Mouse (Mus musculus) gastrocnemius, adult 8-10 months (tissue): ENCODE results near the gene Slc22a20. TPM values are rescaled to one million over a fixed set of nuclear protein-coding genes. Genes with fewer than 3 reads are reported as not detected.
A peak's percentile ranks its signal among the peaks of the same experiment; 100 is the strongest.

Experiments
- DNase-seq, 2 experiments: peaks; one replicate each; pipeline ENCODE4 v3.0.0; 2022; ENCODE audit warnings: low spot score in 2 of 2
- total RNA-seq, 4 experiments: library from RNA; stranded (reverse); gene quantifications; 2 replicates each; pipeline ENCODE4 v1.2.4; 2022

The Slc22a20 gene
- total RNA-seq = not detected

DNA sequence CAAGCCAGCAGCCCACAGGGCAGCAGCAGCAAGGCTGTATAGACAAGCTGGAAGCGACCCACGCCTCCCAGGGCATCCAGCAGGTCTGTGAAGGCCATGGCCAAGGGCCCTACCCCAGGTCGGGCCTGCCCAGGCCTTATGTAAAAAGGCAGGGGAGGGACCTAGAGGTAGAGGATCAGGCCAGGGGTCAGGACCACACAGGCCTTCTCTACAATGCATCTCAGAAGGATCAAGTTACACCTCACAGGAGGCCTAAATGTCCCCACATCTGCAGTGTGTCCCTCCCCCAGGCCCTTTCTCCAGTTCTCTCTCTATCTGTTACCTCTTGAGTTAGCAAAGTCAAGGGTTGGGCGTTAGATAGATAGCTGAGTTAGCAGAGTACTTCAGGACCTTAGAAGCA lies at the start of gene Slc22a20:
TSS of gene Slc22a20 (minus strand) at position 101 of the 400 bp plus-strand sequence.
- DNase-seq = no peak

DNA sequence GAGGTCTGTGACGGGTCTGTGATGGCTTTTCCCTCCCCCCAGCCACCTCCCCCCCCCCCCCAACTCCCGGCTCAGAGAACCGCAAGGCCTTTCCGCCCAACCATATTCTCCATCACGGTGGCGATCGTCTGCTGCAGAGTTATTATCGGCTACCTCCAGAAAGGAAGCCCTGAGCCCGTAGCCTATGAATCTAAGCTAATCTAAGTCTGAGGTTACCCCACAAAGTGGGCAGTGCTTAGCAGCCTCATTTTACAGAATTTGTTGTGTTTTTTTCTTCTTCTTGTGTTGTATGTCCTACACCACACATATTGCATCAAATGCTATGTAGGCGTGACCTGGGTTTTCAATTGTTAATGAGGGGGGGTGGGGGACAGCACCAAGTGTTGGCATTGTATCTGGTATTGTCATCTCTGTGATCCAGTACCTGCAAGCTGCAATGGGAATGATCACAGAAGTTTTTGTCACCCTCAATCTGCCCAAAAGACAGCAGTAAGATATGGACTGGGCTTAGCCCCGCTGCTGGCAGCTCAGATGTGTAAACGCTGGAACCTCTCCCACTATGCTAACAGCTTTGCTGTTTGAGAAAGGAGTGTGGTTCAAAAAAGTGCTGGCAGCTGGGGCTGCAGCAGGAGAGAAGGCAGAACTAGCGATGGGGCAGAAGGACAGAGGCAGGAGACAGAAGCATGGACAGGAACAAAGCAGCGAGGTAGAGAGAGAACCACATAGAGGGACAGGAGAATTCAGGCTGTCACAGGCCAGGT lies 44.8 kb upstream of the Slc22a20 start:
- DNase-seq = no peak

- no peak for DNase-seq
Measured at GRCm38 (mm10) chr19:6029426-6029825, 43.5 kb upstream of the Slc22a20 start.

DNA sequence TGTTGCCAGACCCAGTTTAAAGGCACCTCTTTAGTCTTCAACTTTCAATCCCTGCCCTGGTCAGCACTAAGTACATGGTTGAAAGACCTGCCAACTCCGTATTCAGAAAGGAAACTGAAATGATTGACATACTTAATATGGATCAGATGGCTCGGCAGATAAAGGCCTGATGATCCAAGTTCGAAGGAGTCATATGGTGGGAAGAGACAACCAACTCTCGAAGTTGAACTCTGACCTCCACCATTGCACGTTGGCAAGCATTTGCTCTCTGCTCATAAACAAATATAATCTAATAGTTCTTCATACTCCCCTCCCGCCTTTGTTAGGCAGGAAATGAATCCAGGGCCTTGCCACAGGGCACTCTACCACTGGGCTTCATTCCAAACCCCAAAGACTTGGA lies 43.0 kb upstream of the Slc22a20 start:
- DNase-seq = no peak

GRCm38 (mm10) chr19:6023930-6024329 lies 38.0 kb upstream of the Slc22a20 start:
- DNase-seq = no peak

GRCm38 (mm10) chr19:6023059-6023458 lies 37.1 kb upstream of the Slc22a20 start:
- no peak for DNase-seq

- DNase-seq = no peak
Measured at GRCm38 (mm10) chr19:6020276-6020675, 34.3 kb upstream of the Slc22a20 start.

DNA sequence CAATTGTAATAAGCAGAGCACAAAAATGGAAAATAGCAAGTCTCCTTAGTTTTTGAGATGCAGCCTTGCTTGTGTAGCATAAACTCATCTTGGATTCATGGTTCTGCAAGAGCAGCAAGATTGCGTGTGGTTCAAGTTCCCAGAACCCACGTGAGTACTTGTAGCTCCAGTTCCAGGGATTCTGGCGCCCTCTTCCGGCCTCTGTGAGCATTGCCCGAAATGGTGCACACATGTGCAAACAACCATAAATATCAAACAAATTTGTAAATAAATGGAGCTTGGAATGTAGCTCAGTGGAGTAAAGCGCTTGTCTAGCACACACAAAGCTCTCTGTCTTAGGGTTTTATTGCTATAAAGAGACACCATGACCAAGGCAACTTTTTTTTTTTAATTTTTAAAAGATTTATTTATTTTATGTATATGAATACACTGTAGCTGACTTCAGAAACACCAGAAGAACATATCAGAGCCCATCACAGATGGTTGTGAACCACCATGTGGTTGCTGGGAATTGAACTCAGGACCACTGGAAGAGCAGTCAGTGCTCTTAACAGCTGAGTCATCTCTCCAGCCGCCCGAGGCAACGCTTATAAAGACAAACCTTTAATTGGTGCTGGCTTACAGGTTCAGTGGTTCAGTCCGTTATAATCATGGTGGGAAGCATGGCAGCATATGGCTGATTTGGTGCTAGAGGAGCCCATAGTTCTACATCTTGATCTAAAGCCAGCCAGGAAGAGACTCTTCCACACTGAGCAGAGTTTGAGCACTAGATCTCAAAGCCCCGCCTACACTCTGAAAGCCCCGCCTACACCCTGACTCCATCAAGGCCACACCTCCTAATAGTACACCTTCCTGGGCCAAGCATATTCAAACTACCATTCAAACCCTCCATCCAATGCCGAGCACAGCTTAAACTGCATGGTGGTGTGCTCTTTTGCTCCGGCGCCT lies 32.5 kb upstream of the Slc22a20 start:
- peak; percentile 87 to 88 for DNase-seq

DNA sequence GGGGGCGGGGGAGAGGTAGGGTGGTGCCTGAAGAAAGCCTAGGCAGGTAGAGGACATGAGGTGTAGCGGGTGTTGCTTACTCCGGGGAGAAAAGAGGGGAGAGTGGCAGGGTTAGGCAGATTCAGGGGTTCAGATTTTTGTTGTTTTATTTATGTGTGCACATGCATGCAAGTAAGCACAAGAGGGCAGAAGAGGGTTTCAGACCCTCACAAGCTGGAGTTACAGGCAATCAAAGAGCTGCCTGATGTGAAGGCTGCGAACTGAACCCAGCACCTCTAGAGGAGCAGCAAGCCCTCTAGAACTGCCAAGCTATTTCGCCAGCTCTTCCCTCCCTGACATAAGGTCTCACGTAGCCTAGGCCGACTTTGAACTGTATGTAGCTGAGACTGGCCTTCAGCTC lies 30.6 kb upstream of the Slc22a20 start:
- DNase-seq = no peak

DNA sequence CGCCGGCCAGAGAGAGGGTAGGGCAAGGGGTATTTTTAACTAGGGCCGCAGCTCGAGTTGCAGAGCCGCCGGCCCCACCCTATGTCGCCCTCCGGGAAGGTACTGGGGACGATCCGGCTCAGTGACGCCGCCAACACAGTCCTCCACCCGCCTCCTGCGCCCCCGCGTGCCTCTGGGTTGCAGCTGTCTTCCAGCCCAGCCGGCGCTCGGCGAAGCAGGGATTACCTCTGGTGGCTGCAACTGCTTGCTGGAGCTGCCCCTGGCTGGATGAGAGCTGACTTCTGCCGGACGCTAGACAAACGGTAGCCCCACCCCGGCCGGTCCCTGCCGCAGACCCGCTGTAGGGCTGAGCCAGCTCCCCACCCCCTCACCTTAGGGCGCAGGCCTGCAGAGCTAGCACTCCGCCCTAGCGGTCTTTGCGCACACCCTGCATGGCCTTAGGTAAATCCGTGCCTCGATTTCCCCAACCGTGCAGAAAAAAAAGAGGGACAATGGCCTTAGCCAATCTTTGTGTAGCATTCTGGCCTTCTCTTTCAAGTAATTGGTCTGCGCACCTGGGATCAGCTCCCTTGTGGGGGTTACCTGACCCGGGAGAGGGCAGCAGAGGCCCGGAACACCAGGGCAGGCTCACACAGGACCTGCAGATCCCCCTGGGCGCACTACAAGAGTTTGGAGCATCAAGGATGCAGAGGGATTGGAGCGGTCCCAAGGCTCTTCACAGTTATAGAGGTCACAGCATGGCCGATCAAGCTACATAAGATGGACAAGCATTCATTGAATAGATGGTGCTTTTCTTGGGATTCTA lies 29.8 kb upstream of the Slc22a20 start, which contains the start of gene Capn1:
TSS of gene Capn1 (minus strand) at position 387 of the 805 bp plus-strand sequence.
- DNase-seq = peak; percentile 83 to 86

GRCm38 (mm10) chr19:6014991-6015510 lies 29.1 kb upstream of the Slc22a20 start:
- DNase-seq = peak in 1 of 2 experiments; percentile 20

- DNase-seq = no peak
Measured at GRCm38 (mm10) chr19:6013691-6014090, 27.7 kb upstream of the Slc22a20 start.

- no peak for DNase-seq
Measured at GRCm38 (mm10) chr19:6009137-6009536, 23.2 kb upstream of the Slc22a20 start.

- DNase-seq = no peak
Measured at GRCm38 (mm10) chr19:6007013-6007412, 21.1 kb upstream of the Slc22a20 start.

- DNase-seq = no peak
Measured at GRCm38 (mm10) chr19:6005541-6005940, 19.6 kb upstream of the Slc22a20 start.

DNA sequence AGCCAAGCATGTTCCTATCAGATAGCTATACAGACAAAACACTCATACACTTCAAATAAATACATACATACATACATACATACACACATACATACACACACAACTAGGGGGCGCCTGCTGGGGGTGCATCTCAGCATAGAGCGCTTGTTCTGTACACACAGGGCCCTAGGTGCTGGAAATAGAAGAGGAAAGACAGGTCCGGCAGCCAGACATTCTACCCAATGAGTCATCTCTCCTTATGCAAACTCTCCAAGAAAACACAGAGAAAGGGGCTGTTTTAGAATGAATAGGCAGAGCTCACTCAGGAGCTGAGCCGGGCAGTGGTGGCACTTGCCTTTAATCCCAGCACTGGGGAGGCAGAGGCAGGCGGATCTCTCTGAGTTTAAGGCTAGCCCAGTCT lies 14.0 kb upstream of the Slc22a20 start:
- DNase-seq = no peak

DNA sequence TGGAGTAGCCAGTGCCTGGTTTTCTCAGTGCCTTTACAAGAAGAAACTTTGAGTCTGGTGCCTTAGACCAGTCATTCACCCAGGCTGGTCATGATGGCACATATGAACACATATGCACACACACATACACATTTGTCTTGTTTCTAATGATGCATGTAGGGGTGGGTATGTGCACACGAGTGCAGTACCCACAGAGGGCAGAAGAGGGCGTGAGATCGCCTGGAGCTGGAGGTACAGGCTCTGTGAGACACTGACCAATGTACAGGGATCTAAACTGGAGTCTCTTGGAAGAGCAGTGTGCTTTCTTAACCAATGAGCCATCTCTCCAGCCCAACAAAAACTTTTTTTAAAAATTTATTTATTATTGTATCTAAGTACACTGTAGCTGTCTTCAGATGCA lies 12.2 kb upstream of the Slc22a20 start:
- DNase-seq = no peak

GRCm38 (mm10) chr19:5994711-5995110 lies 8.8 kb upstream of the Slc22a20 start:
- no peak for DNase-seq

- no peak for DNase-seq
Measured at GRCm38 (mm10) chr19:5992012-5992411, 6.1 kb upstream of the Slc22a20 start.

DNA sequence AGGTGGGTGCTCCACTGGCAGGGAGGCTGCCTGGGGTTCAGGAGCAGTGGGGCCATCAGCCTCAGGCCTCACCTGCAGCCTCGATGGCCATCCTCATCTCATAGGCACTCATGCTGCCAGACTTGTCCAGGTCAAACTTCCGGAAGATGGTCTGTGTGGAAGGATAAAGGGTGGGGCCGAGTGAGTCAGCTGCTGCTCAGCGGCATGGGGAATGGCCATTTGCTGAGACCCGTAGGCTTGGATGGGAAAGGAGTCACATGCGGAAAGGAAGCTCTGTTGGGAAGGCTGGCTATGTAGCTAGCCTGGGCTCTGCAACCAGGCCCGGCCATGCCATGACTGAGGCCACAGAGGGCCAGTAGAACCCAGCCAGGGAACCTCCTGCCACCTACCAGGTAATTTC lies 5.5 kb upstream of the Slc22a20 start:
- DNase-seq = no peak

- DNase-seq = no peak
Measured at GRCm38 (mm10) chr19:5990921-5991320, 5.0 kb upstream of the Slc22a20 start.
